Mouse (Mus musculus) intestine, embryonic 14.5 days (tissue): ENCODE measurements around the gene Lhfpl2. TPM values are rescaled to one million over a fixed set of nuclear protein-coding genes. Genes with fewer than 3 reads are reported as not detected.

Experiments
- ATAC-seq: fragments of 200-750 bp; cut with Nextera tagmentation; replicated peaks from 2 replicates; pipeline ENCODE4 v1.8.0; 2017; ENCODE audit warnings: low read depth, moderate number of reproducible peaks, moderate TSS enrichment, moderate library complexity; ENCODE audit not compliant: low FRiP score, low TSS enrichment
- DNase-seq: peaks from one replicate; pipeline ENCODE4 v3.0.0-alpha.2; 2018; ENCODE audit warnings: low spot score
- H3K27ac ChIP-seq: fragments of 300-500 bp; sonication (generic); 2 replicates; pipeline ENCODE4 v1.5.1; 2014; ENCODE audit warnings: low read depth, mild to moderate bottlenecking, control low read depth
- H3K27me3 ChIP-seq: fragments of 300-500 bp; sonication (generic); replicated peaks from 2 replicates; pipeline ENCODE4 v1.6.1; 2014; ENCODE audit warnings: low read length, control low read depth; ENCODE audit not compliant: control insufficient read depth, insufficient read depth
- H3K36me3 ChIP-seq: fragments of 300-500 bp; sonication (generic); 2 replicates; pipeline ENCODE4 v1.6.1; 2014; ENCODE audit warnings: low read length, control low read depth; ENCODE audit not compliant: control insufficient read depth, insufficient read depth
- H3K4me1 ChIP-seq: fragments of 300-500 bp; sonication (generic); replicated peaks from 2 replicates; pipeline ENCODE4 v1.6.1; 2014; ENCODE audit warnings: low read length, control low read depth, mixed read lengths; ENCODE audit not compliant: control insufficient read depth, insufficient read depth
- H3K4me2 ChIP-seq: fragments of 300-500 bp; sonication (generic); 2 replicates; pipeline ENCODE4 v1.6.1; 2014; ENCODE audit warnings: low read length
- H3K4me3 ChIP-seq: fragments of 300-500 bp; sonication (generic); 2 replicates; pipeline ENCODE4 v1.5.1; 2014; ENCODE audit warnings: low read depth, low read length, control low read depth, mixed read lengths
- H3K9ac ChIP-seq: fragments of 300-500 bp; sonication (generic); 2 replicates; pipeline ENCODE4 v1.6.1; 2014; ENCODE audit warnings: mild to moderate bottlenecking, low read length
- H3K9me3 ChIP-seq: fragments of 300-500 bp; sonication (generic); 2 replicates; pipeline ENCODE4 v1.6.1; 2016; ENCODE audit warnings: low read length, control low read depth; ENCODE audit not compliant: control insufficient read depth
- WGBS: fragments of 180-500 bp; shearing (Covaris S2); extraction: QIAGEN DNeasy Blood & Tissue Kit; methylation state at CpG from one replicate; pipeline ENCODE4 v1.1.7; 2014; 5-methylcytosine and 5-hydroxymethylcytosine counted together
- polyA plus RNA-seq: library from polyadenylated mRNA; unstranded; fragments of >200 nt; fragmentation: Nextera tagmentation; extraction: Ambion mirVana; gene quantifications from 2 replicates; pipeline ENCODE4 v1.2.1, GENCODE M21; 2014

Gene Lhfpl2
- polyA plus RNA-seq, 1 experiment from 2014 or later: 17.3 TPM

DNA sequence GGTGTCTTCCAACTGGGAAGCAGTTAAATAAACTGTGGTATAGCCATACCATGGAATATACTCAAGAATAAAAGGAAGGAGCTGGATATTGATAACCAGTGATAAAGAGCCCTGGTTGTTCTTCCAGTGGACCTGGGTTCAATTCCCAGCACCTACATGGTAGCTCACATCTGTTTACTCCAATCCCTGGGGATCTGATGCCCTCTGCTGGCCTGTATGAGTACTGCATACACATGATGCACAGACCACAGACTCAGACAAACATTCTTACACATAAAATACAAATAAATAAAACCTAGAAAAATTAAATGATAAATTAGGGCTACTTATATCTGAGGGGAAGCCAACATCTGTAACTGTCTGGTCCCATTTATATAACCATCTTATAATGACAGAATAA lies 151.3 kb downstream of the Lhfpl2 start:
- DNase-seq (no peak), ATAC-seq (no peak)

DNA sequence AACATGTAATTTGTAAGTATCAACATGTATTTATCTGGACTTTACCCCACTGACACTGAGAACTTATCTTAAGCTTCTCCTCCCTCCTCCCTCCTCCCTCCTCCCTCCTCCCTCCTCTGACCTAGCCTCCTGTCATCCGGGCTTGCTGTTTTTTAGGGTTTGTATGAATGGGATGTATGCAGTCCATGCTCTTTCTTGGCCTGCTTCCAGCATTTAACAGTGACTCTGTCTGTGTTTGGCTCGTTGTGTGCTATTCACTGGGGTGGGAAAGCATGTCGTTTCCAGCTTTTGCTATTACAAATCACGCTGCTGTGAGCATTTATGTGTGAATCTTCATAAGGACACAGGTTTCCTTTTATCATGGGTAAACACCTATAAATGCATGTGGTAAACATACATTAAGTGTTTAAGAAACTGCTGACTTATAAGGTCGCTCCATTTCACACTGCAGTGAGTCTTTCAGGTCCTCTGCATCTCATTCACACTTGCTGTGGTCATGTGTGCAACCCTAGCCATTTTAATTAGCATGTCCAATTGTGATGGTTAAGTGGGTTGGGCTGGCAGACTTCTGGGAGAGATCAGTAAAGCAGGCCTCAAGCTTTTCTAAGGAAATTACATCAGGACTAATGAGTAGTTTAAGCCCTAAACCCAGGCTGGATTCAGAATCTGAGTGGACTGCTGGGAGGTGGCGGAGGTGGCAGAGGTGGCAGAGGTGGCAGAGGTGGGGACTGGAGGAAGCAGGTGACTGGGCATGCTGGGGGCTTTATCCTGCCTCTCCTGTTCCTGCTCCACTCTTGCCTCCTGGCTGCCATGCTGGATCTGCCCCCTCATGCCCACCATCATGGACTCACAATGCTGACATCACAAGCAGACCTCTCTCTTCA lies 153.9 kb downstream of the Lhfpl2 start:
- H3K4me3 ChIP-seq: no peak overlapping the region
- H3K9me3 ChIP-seq: peaks cover 3% of the 10 kb centered on the region; the same call in 1 of the 2 replicates
- no peak overlapping the region for H3K27ac ChIP-seq
- ATAC-seq: no peak
- H3K9ac ChIP-seq: no peak overlapping the region
- H3K36me3 ChIP-seq: peaks cover 21% of the 10 kb centered on the region; the same call in 1 of the 2 replicates
- no peak overlapping the region for H3K4me2 ChIP-seq
- peaks cover 4% of the 10 kb centered on the region; the same call in 1 of the 2 replicates for H3K4me1 ChIP-seq
- H3K27me3 ChIP-seq: no peaks in the 10 kb centered on the region
- no peak for DNase-seq
- 51% methylated on average over 6 of the region's 6 CpGs for WGBS

More for the DNA sequence above, 151.3 kb downstream of the Lhfpl2 start:
- H3K9me3 ChIP-seq: peaks cover 3% of the 10 kb centered on the region; the same call in 1 of the 2 replicates
- H3K4me2 ChIP-seq: no peak overlapping the region
- H3K4me1 ChIP-seq: peaks cover 4% of the 10 kb centered on the region; the same call in 1 of the 2 replicates
- peaks cover 20% of the 10 kb centered on the region; the same call in 1 of the 2 replicates for H3K36me3 ChIP-seq
- no peak overlapping the region for H3K27ac ChIP-seq
- H3K4me3 ChIP-seq: no peak overlapping the region
- no peak overlapping the region for H3K9ac ChIP-seq
- H3K27me3 ChIP-seq: no peaks in the 10 kb centered on the region

DNA sequence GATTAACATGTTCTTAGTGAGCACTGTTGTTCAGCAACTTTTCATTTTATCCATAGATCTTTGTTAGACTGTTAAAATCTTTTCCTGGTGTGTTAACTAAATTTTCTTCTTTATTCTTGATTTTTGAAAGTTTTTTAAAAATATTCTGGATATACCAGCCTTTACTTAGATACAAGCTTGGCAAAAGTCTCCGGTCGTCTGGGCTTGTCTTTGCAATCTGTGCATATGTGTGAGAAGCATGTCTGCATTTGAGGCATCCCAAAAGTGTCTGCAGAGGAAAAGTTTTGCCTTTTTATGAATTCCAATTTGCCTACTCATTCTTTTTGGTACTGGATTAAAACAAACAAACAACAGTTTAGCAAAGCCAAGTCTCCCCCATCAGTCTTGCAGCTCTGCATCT lies 154.6 kb downstream of the Lhfpl2 start:
- 95% methylated on average over 2 of the region's 2 CpGs for WGBS
- peaks cover 4% of the 10 kb centered on the region; the same call in 1 of the 2 replicates for H3K4me1 ChIP-seq
- DNase-seq: no peak

DNA sequence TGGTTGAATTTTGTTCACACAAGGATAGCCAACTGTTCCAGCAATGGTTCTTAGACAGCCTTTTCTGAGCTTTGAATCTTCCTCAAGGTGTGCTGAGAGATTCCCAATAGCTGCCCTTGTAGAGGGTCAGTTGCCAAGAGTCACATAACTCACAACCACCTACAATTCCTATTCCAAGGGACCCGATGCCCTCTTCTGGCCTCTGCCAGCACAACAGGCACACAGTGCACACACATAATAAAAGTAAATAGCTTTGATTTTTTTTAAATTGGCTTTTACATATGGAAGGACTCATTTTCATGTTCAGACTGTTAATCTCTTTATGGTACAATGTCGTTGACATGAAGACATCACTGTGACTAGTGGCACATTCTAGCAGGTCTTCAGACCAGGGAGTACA lies 155.1 kb downstream of the Lhfpl2 start:
- ATAC-seq (no peak), DNase-seq (no peak)
- no peak overlapping the region for H3K4me3 ChIP-seq
- H3K27me3 ChIP-seq: no peaks in the 10 kb centered on the region
- WGBS: 85% methylated on average over 2 of the region's 2 CpGs
- H3K9me3 ChIP-seq: peaks cover 3% of the 10 kb centered on the region; the same call in 1 of the 2 replicates
- peaks cover 19% of the 10 kb centered on the region; the same call in 1 of the 2 replicates for H3K36me3 ChIP-seq
- no peak overlapping the region for H3K4me2 ChIP-seq
- H3K27ac ChIP-seq: no peak overlapping the region
- no peak overlapping the region for H3K9ac ChIP-seq
- peaks cover 4% of the 10 kb centered on the region; the same call in 1 of the 2 replicates for H3K4me1 ChIP-seq

More for the DNA sequence above, 154.6 kb downstream of the Lhfpl2 start:
- ATAC-seq: no peak
- peaks cover 21% of the 10 kb centered on the region; the same call in 1 of the 2 replicates for H3K36me3 ChIP-seq
- H3K9me3 ChIP-seq: peaks cover 3% of the 10 kb centered on the region; the same call in 1 of the 2 replicates
- H3K27ac ChIP-seq: no peak overlapping the region
- H3K4me3 ChIP-seq: no peak overlapping the region
- no peak overlapping the region for H3K9ac ChIP-seq
- no peak overlapping the region for H3K4me2 ChIP-seq
- H3K27me3 ChIP-seq: no peaks in the 10 kb centered on the region

DNA sequence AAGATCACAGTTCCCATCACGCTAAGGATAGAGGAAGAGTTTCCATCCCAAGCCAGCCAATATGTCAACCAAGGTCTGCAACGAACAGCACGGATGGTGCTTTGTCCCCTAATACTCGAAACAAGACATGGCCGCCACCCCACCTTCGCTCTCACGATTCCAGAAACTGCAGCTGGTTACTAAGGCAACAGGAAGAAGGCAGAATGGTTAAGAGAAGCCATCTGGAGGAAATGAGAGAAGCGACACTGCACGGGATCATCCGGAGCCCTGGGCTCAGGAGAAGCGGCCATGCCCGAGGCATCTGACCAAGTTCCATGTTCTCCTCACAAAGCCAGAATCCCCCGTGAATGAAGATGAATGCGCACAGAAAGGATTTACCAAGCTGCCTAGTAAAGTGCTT lies 166.0 kb downstream of the Lhfpl2 start:
- H3K27ac ChIP-seq: no peak overlapping the region
- no peak overlapping the region for H3K4me2 ChIP-seq
- H3K9ac ChIP-seq: no peak overlapping the region
- H3K9me3 ChIP-seq: no peaks in the 10 kb centered on the region
- H3K4me1 ChIP-seq: no peaks in the 10 kb centered on the region
- ATAC-seq (no peak), DNase-seq (no peak)
- 0 out of 2 replicates have a peak, but pooled peaks cover 11% of the 10 kb centered on the region for H3K36me3 ChIP-seq
- 61% methylated on average over 14 of the region's 14 CpGs for WGBS
- no peak overlapping the region for H3K4me3 ChIP-seq
- no peaks in the 10 kb centered on the region for H3K27me3 ChIP-seq

DNA sequence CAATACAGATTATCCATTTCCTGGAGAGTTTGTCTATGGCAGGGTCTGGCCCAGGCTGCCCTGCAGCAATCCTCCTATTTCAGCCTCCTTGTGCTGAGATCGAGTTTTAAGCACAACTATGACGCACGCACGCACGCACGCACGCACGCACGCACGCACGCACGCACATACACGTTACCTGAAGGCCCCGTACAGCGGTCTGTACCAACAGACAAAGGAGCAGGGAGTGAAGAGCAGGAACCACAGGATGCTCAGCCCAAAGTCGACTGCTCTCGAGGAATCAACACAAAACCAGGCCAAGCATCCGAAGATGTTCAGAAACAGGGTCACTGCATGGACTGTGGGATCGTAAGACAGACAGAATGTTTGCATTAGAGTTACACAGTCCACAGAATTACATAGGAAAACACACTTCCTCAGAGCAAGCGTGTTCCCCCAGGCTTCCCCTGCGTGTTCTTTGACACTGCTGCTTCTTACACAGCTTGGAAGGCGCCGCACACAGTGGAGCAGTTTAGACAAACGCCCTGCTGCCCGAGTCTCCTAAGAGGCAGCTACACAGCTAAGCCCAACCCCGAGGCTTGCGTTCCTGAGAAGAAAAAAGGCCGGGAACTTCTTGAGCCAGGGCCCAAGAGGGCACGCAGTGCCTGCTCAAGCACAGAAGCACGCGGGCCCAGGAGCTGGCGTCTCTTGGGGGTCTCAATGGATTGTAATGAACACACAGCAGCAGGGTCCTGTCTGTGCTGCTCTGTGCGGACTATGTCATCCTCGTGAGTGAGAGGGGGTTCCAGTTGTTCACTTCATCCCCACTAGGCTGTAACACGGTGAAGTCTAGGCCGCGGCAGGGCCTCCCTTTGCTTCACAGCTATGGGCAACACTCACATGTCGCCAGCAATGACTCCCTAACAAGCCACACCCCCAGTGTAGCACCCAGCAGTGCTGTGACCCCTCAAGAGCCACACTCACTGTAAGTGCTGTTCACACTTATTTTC lies 167.4 kb downstream of the Lhfpl2 start:
- no peak for ATAC-seq
- Histone ChIP-seq H3K4me2 (no peak overlapping the region), H3K4me1 (no peaks in the 10 kb centered on the region), H3K4me3 (no peak overlapping the region), H3K9ac (no peak overlapping the region), H3K27ac (no peak overlapping the region), H3K36me3 (0 out of 2 replicates have a peak, but pooled peaks cover 11% of the 10 kb centered on the region), H3K27me3 (no peaks in the 10 kb centered on the region), H3K9me3 (no peaks in the 10 kb centered on the region)
- 93% methylated on average over 38 of the region's 38 CpGs for WGBS
- no peak for DNase-seq

DNA sequence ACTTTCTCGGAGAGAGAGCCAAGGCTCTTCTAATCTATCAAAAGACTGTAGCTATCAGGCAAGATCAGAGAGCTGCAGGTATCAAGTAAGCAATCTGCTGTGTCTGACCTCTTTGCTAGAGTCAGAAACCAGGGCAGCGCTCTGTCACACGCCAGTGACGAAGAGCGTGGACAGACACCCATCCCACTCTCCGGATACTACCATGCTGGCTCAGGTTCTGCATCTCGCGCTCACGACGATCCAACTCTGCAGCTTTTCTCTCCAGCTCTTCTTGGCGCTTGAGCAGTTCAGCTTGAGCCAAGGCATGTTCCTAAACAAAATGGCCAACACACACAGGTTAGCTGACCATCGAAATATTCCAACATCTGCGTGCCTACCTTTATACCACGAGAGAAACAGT lies 174.3 kb downstream of the Lhfpl2 start:
- ATAC-seq (no peak), DNase-seq (no peak)
- no peaks in the 10 kb centered on the region for H3K9me3 ChIP-seq
- H3K27ac ChIP-seq: no peak overlapping the region
- H3K9ac ChIP-seq: no peak overlapping the region
- WGBS: 84% methylated on average over 14 of the region's 14 CpGs
- 0 out of 2 replicates have a peak, but pooled peaks cover 7% of the 10 kb centered on the region for H3K36me3 ChIP-seq
- no peaks in the 10 kb centered on the region for H3K4me1 ChIP-seq
- H3K4me3 ChIP-seq: no peak overlapping the region
- no peak overlapping the region for H3K4me2 ChIP-seq
- H3K27me3 ChIP-seq: no peaks in the 10 kb centered on the region

DNA sequence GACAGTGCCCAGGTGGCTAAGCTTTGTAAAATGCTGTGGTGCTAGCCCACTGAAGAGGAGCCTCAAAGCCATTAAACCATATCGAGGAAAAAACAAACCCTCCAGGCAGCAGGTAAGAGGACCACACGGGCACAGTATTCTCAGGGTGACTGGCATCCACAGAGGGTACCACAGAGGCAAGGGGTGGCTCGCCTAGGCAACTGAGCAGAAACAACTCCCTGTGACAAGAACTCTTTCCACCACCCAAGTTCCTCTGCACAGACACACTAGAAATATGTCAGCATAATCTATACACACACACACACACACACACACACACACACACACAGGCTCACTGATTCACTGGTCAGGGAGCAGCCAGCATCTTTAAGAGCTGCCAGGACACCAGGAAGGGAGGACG lies 181.9 kb downstream of the Lhfpl2 start:
- Histone ChIP-seq H3K4me2 (no peak overlapping the region), H3K4me1 (no peaks in the 10 kb centered on the region), H3K9ac (no peak overlapping the region), H3K27me3 (no peaks in the 10 kb centered on the region), H3K4me3 (no peak overlapping the region), H3K36me3 (no peaks in the 10 kb centered on the region), H3K9me3 (no peaks in the 10 kb centered on the region), H3K27ac (no peak overlapping the region)
- no peak for DNase-seq
- no peak for ATAC-seq
- 57% methylated on average over 4 of the region's 4 CpGs for WGBS
